Mouse (Mus musculus) inflammation-experienced regulatory T-cells, adult 16 weeks (primary cell): Measurements from ENCODE around the gene Prdm1. TPM values are rescaled to one million over a fixed set of nuclear protein-coding genes. Genes with fewer than 3 reads are reported as not detected.

Source experiments
- polyA plus RNA-seq: library from polyadenylated mRNA; unstranded; fragments of 100-300 nt; shearing (Covaris generic); gene quantifications from one replicate; pipeline ENCODE4 v1.2.1, GENCODE M21; 2017

Gene Prdm1
- polyA plus RNA-seq, result 37.4 TPM

DNA sequence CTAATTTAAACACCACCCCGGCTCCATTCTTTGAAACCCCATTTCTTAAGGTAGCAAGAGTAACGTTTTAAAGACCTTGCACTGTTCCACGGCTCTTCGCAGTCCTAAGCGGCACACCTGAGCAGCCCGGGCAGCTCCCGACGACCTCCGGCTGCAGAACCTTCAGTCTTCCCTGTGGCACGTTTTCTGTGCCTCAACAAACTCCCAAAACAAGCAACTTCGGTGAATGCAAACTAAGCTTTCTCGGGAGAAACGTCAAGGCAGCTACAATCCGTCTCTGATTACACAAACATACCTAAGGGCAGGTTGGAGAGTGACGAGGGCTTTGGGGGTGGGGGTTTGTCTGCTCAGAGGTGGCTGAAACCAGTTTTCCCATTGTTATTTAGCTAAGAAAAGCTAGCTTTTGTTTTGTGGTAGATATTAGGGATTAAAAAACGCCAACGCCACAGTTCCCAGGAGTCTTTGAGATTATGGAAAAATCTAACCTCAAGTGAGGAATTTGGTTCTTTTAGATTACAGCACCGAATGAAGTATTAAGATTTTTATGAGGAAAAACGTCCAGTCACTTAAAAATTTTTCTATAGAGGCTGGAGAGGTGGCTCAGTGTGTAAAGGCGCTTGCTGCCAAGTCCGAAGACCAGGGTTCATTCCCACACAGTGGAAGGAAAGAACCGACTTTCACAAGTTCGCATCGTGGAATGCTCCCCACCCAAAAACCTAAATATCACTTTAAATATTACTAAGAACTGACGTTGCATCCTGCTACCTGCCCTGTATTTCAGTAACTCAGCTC lies at the start of gene Prdm1:
Gene Prdm1 (minus strand): TSS at position 211 of the 792 bp plus-strand sequence.

